Mouse (Mus musculus) midbrain, embryonic 14.5 days (tissue): Measurements from ENCODE around the gene Artn. TPM values are rescaled to one million over a fixed set of nuclear protein-coding genes. Genes with fewer than 3 reads are reported as not detected.
A peak's percentile ranks its signal among the peaks of the same experiment; 100 is the strongest.

Source experiments
- ATAC-seq: fragments of 200-750 bp; cut with Nextera tagmentation; 2 replicates; pipeline ENCODE4 v1.8.0; 2017; ENCODE audit warnings: moderate number of reproducible peaks, moderate library complexity; ENCODE audit not compliant: low FRiP score, low TSS enrichment
- DNase-seq: peaks from one replicate; pipeline ENCODE4 v3.0.0-alpha.2; 2015
- H3K27ac ChIP-seq: fragments of 300-500 bp; sonication (generic); replicated peaks from 2 replicates; pipeline ENCODE4 v1.5.1; 2014; ENCODE audit warnings: mild to moderate bottlenecking, low read depth, low read length, moderate library complexity
- H3K27me3 ChIP-seq: fragments of 300-500 bp; sonication (generic); 2 replicates; pipeline ENCODE4 v1.6.1; 2014; ENCODE audit warnings: low read length, control low read depth, mixed read lengths; ENCODE audit not compliant: control insufficient read depth, insufficient read depth
- H3K36me3 ChIP-seq: fragments of 300-500 bp; sonication (generic); 2 replicates; pipeline ENCODE4 v1.6.1; 2014; ENCODE audit warnings: low read length, control low read depth; ENCODE audit not compliant: control insufficient read depth, insufficient read depth
- H3K4me1 ChIP-seq: fragments of 300-500 bp; sonication (generic); 2 replicates; pipeline ENCODE4 v1.6.1; 2014; ENCODE audit warnings: mild to moderate bottlenecking, antibody characterized with exemption, low read length, control low read depth; ENCODE audit not compliant: control insufficient read depth, insufficient read depth
- H3K4me2 ChIP-seq: fragments of 300-500 bp; sonication (generic); 2 replicates; pipeline ENCODE4 v1.6.1; 2014; ENCODE audit warnings: mild to moderate bottlenecking, low read length, moderate library complexity
- H3K4me3 ChIP-seq: fragments of 300-500 bp; sonication (generic); replicated peaks from 2 replicates; pipeline ENCODE4 v1.5.1; 2014; ENCODE audit warnings: low read depth, low read length
- H3K9ac ChIP-seq: fragments of 300-500 bp; sonication (generic); replicated peaks from 2 replicates; pipeline ENCODE4 v1.6.1; 2014; ENCODE audit warnings: mild to moderate bottlenecking, low read length, moderate library complexity
- H3K9me3 ChIP-seq: fragments of 300-500 bp; sonication (generic); 2 replicates; pipeline ENCODE4 v1.6.1; 2016; ENCODE audit warnings: low read length, control low read depth, mixed read lengths; ENCODE audit not compliant: control insufficient read depth
- WGBS: fragments of 180-500 bp; shearing (Covaris S2); extraction: QIAGEN DNeasy Blood & Tissue Kit; methylation state at CpG from one replicate; pipeline ENCODE4 v1.1.7; 2014; 5-methylcytosine and 5-hydroxymethylcytosine counted together
- polyA plus RNA-seq: library from polyadenylated mRNA; unstranded; fragments of >200 nt; fragmentation: Nextera tagmentation; extraction: Ambion mirVana; gene quantifications from 2 replicates; pipeline ENCODE4 v1.2.1, GENCODE M21; 2014

Artn gene
- polyA plus RNA-seq, 1 experiment from 2014 or later: 0.66 TPM

DNA sequence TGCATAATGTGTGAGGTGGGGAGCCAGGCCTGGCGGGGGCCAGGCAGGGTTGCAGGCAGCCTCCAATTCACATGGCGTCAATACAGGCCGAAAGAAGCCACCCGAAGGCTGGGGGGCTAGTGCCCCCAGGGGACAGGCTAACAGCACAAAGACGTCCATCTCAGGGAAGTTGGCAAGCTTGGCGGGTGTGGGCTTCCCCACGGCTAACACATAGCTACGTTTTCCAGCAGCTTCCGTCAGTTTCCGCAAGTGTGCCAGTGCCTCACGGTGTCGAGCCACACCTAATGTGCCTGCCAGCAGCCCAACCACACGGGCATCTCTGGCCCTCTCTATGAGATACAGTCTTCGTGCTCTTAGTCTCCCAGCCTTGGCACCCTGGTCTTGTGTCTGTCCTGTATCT is 39.5 kb downstream of the Artn start:
- ATAC-seq (no peak), DNase-seq (no peak)
- Histone ChIP-seq H3K4me1 (peaks cover 14% of the 10 kb centered on the region; the same call in 1 of the 2 replicates), H3K27me3 (no peaks in the 10 kb centered on the region), H3K27ac (no peak overlapping the region), H3K9ac (no peak overlapping the region), H3K4me3 (no peak overlapping the region), H3K9me3 (no peaks in the 10 kb centered on the region), H3K4me2 (no peak overlapping the region), H3K36me3 (peaks cover 40% of the 10 kb centered on the region)
- WGBS: 92% methylated on average over 14 of the region's 14 CpGs

DNA sequence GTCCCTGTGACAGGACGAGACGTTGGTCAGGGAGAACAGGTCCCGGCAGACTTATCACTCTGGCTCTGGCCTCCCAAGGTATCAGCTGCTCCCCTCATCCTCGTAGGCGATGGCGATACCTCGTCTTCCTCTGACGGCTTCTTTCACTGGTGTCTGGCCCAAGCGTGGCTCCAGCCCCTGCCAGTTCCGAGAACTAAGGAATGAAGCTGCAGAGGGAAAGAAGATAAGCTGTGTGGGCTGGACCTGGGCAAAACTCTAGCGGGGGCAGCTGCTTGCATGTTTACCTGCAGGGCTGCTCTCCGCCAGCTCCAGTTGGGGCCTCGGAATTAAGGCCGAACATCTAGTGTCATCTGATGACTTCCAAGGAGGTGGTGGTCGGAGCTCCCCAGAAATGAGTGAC is 40.1 kb downstream of the Artn start:
- ATAC-seq: no peak
- no peak overlapping the region for H3K27ac ChIP-seq
- H3K9ac ChIP-seq: no peak overlapping the region
- no peaks in the 10 kb centered on the region for H3K27me3 ChIP-seq
- no peak overlapping the region for H3K4me2 ChIP-seq
- 94% methylated on average over 15 of the region's 15 CpGs for WGBS
- H3K4me3 ChIP-seq: no peak overlapping the region
- no peak for DNase-seq
- peaks cover 40% of the 10 kb centered on the region for H3K36me3 ChIP-seq
- H3K9me3 ChIP-seq: no peaks in the 10 kb centered on the region
- H3K4me1 ChIP-seq: peaks cover 14% of the 10 kb centered on the region; the same call in 1 of the 2 replicates

DNA sequence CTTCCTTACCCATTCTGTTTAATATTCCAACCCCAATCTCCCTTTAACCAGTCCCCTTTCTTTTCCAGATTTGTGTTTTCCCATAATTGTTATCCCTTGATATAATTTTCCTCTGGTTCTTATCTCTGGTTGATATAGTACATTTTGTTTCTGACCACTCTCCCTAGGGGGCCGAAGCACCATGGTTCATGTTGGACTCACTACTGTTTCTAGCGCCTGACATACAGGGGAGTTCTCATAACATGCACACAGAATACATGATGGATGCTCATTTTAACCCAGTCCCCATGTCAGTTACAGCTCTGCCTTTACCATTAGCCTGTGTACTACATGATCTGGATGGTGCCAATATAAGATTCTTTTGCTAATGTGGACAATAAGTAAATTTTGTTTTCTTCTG is 41.6 kb downstream of the Artn start:
- Histone ChIP-seq H3K4me2 (peak overlapping the region; percentile 84), H3K4me1 (peaks cover 23% of the 10 kb centered on the region), H3K9me3 (no peaks in the 10 kb centered on the region), H3K27me3 (no peaks in the 10 kb centered on the region), H3K9ac (no peak overlapping the region), H3K36me3 (peaks cover 39% of the 10 kb centered on the region), H3K27ac (no peak overlapping the region), H3K4me3 (no peak overlapping the region; the same call in 1 of the 2 replicates)
- ATAC-seq (no peak), DNase-seq (no peak)
- 77% methylated on average over 2 of the region's 2 CpGs for WGBS

DNA sequence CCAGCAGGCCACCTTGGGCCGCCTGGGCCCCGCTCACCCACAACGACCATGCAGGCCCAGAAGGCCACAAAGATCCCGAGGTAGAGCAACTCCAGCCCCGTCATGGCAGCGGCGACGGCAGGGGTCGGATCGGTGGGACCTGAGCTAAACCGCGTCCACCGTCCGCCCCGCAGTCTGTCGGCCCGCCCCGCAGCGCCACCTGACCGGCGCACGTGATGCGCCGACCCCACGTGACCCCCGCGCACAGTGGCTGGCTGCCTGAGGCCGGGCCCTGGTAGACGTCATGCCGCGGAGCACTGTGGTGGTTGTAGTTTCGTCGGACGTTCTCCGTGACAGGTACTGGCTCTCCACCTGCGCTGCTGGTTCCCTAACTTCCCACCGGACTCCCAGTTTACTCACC is 42.4 kb downstream of the Artn start, which contains the start of gene Atp6v0b:
Atp6v0b (minus strand) TSS at position 201 of the 400 bp plus-strand sequence.
- ATAC-seq: peak; percentile 87

DNA sequence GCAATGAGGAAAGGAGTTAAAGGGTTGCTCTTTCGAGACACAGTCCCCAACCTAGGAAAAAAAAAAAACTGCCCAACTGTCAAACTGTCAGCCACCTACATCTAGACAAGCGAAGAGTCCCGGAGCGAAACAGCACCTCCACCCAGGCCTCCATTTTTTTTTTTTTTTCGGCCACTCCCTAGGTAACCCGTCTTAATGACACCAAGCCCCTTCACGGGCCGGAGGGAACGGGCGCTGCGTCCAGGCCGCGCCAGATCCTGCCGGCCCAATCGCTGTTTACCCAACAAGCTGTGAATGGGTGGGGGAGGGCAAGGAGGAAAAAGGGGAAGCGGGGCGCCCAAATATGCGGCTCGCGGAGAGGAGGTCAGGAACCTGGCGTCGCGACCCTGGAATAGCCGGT is 42.9 kb downstream of the Artn start:
- peaks cover 31% of the 10 kb centered on the region for H3K4me1 ChIP-seq
- peak overlapping the region; percentile 55; the same call in 1 of the 2 replicates for H3K27ac ChIP-seq
- ATAC-seq (no peak), DNase-seq (no peak)
- H3K4me3 ChIP-seq: peak overlapping the region; percentile 95
- no peaks in the 10 kb centered on the region for H3K27me3 ChIP-seq
- no peaks in the 10 kb centered on the region for H3K9me3 ChIP-seq
- WGBS: 3% methylated on average over 24 of the region's 24 CpGs
- H3K4me2 ChIP-seq: peak overlapping the region; percentile 84
- peak overlapping the region; percentile 86 for H3K9ac ChIP-seq
- H3K36me3 ChIP-seq: peaks cover 39% of the 10 kb centered on the region

More for the DNA sequence above, 42.4 kb downstream of the Artn start, which contains the start of gene Atp6v0b:
- H3K36me3 ChIP-seq: peaks cover 39% of the 10 kb centered on the region
- peak within 1 kb of the TSS; percentile 84 for H3K4me2 ChIP-seq
- no peaks in the 10 kb centered on the region for H3K9me3 ChIP-seq
- peak within 1 kb of the TSS; percentile 55; the same call in 1 of the 2 replicates for H3K27ac ChIP-seq
- WGBS: 0% methylated on average over 36 of the region's 37 CpGs
- H3K9ac ChIP-seq: peak within 1 kb of the TSS; percentile 86
- H3K4me3 ChIP-seq: peak within 1 kb of the TSS; percentile 95
- no peaks in the 10 kb centered on the region for H3K27me3 ChIP-seq
- DNase-seq: peak; percentile 96
- H3K4me1 ChIP-seq: peaks cover 27% of the 10 kb centered on the region

DNA sequence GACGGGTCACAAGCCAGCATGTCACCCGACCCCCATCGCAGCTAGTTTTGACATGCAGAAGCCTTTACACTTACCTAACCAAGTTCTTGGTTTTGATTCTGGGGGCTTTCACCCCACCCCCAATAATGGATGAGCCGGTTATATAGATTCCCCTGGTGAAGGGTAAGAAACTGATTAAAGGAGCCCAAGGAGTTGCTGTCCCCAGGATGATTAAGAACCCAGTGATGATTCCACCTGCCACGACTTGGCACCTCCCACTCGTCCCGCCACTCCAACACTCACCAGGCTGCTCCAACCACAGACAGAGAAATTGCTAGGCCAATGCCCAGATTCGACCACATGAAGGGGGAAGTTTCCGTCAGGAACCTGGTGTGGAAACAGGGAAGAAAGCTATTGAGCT is 43.6 kb downstream of the Artn start:
- Histone ChIP-seq H3K9me3 (no peaks in the 10 kb centered on the region), H3K4me1 (peaks cover 28% of the 10 kb centered on the region), H3K4me2 (peak overlapping the region; percentile 84), H3K27me3 (no peaks in the 10 kb centered on the region), H3K4me3 (peak overlapping the region; percentile 95), H3K36me3 (peaks cover 40% of the 10 kb centered on the region), H3K27ac (no peak overlapping the region), H3K9ac (peak overlapping the region; percentile 86; the same call in 1 of the 2 replicates)
- WGBS: 85% methylated on average over 9 of the region's 9 CpGs
- ATAC-seq (no peak), DNase-seq (no peak)

DNA sequence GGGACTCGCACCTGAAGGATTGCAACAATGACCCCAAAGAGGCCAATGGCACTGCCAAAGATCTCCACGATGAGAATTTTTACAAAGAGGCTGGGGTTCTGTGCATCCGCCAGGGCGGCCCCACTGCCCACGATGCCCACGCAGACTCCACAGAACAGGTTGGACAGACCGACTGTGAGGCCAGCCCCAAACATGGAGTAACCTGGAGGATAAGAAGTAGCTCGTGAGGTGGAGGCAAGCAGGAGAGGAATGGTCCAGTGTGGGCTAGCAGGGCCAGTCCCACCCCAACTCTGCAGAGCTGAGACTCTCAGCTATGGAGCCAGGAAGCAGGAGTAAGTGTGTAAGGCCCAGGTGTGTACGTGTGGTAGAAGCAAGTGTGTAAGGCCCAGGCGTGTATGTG is 44.5 kb downstream of the Artn start:
- H3K4me3 ChIP-seq: no peak overlapping the region
- WGBS: 93% methylated on average over 10 of the region's 10 CpGs
- no peaks in the 10 kb centered on the region for H3K9me3 ChIP-seq
- H3K4me2 ChIP-seq: no peak overlapping the region
- DNase-seq (no peak), ATAC-seq (no peak)
- no peak overlapping the region for H3K27ac ChIP-seq
- no peaks in the 10 kb centered on the region for H3K27me3 ChIP-seq
- peaks cover 45% of the 10 kb centered on the region for H3K36me3 ChIP-seq
- no peak overlapping the region for H3K9ac ChIP-seq
- peaks cover 31% of the 10 kb centered on the region for H3K4me1 ChIP-seq

DNA sequence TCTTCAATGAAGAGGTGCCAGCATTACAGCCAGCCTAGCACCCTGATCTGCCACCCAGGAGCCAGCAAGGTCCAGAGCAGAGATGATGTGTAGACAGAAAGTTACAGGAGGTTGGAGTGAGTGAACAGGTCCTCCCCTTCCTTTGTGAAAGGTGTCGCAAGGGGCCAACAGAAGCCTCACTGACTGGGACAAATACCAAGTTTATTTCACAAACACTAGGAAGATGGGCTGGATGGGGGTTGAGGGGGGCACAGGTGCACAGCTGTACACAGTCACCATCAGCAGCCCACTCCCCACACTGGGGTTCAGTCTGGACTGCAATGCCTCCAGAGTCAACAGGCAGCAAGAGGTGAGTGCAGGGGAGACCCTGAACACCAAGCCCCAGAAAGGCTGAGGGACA is 45.4 kb downstream of the Artn start:
- no peaks in the 10 kb centered on the region for H3K27me3 ChIP-seq
- peak overlapping the region; percentile 82; the same call in 1 of the 2 replicates for H3K4me3 ChIP-seq
- H3K36me3 ChIP-seq: peaks cover 45% of the 10 kb centered on the region
- H3K4me2 ChIP-seq: peak overlapping the region; percentile 78
- ATAC-seq (no peak), DNase-seq (no peak)
- no peaks in the 10 kb centered on the region for H3K9me3 ChIP-seq
- peaks cover 35% of the 10 kb centered on the region for H3K4me1 ChIP-seq
- peak overlapping the region; percentile 89 for H3K9ac ChIP-seq
- no peak overlapping the region for H3K27ac ChIP-seq
- WGBS: 100% methylated on average over 1 of the region's 1 CpGs
